Mouse (Mus musculus) liver, embryonic 16.5 days (tissue): ENCODE data around the gene Klf2. TPM values are rescaled to one million over a fixed set of nuclear protein-coding genes. Genes with fewer than 3 reads are reported as not detected.

Source experiments
- ATAC-seq: fragments of 200-750 bp; cut with Nextera tagmentation; 2 replicates; pipeline ENCODE4 v1.8.0; 2017; ENCODE audit warnings: low read depth, mild to moderate bottlenecking, moderate number of reproducible peaks, moderate library complexity
- H3K27ac ChIP-seq: fragments of 300-500 bp; sonication (generic); 2 replicates; pipeline ENCODE4 v1.5.1; 2014; ENCODE audit warnings: mild to moderate bottlenecking, low read length
- H3K27me3 ChIP-seq: fragments of 300-500 bp; sonication (generic); 2 replicates; pipeline ENCODE4 v1.6.1; 2014; ENCODE audit warnings: low read depth, low read length, mixed read lengths; ENCODE audit not compliant: control insufficient read depth, insufficient read depth
- H3K36me3 ChIP-seq: fragments of 300-500 bp; sonication (generic); 2 replicates; pipeline ENCODE4 v1.6.1; 2014; ENCODE audit warnings: mild to moderate bottlenecking; ENCODE audit not compliant: control insufficient read depth, insufficient read depth
- H3K4me1 ChIP-seq: fragments of 300-500 bp; sonication (generic); 2 replicates; pipeline ENCODE4 v1.6.1; 2014; ENCODE audit warnings: low read depth, low read length, mixed read lengths; ENCODE audit not compliant: control insufficient read depth
- H3K4me2 ChIP-seq: fragments of 300-500 bp; sonication (generic); 2 replicates; pipeline ENCODE4 v1.6.1; 2014; ENCODE audit warnings: low read depth, low read length, mixed read lengths
- H3K4me3 ChIP-seq: fragments of 300-500 bp; sonication (generic); 2 replicates; pipeline ENCODE4 v1.5.1; 2014; ENCODE audit warnings: low read depth, mild to moderate bottlenecking, low read length
- H3K9ac ChIP-seq: fragments of 300-500 bp; sonication (generic); 2 replicates; pipeline ENCODE4 v1.6.1; 2014; ENCODE audit warnings: low read depth, low read length
- H3K9me3 ChIP-seq: fragments of 300-500 bp; sonication (generic); replicated peaks from 2 replicates; pipeline ENCODE4 v1.6.1; 2016; ENCODE audit warnings: low read length; ENCODE audit not compliant: control insufficient read depth
- WGBS: fragments of 180-500 bp; shearing (Covaris S2); extraction: QIAGEN DNeasy Blood & Tissue Kit; methylation state at CpG from one replicate; pipeline ENCODE4 v1.1.7; 2014; ENCODE audit not compliant: insufficient replicate concordance; 5-methylcytosine and 5-hydroxymethylcytosine counted together
- polyA plus RNA-seq: library from polyadenylated mRNA; unstranded; fragments of >200 nt; fragmentation: Nextera tagmentation; extraction: Ambion mirVana; gene quantifications from 2 replicates; pipeline ENCODE4 v1.2.1, GENCODE M21; 2015

The Klf2 gene
- polyA plus RNA-seq, 1 experiment from 2014 or later: 2.0 TPM

- ATAC-seq: no peak
- peaks cover 6% of the 10 kb centered on the region; the same call in 1 of the 2 replicates for H3K4me1 ChIP-seq
- H3K9me3 ChIP-seq: no peaks in the 10 kb centered on the region
- H3K27me3 ChIP-seq: peaks cover 35% of the 10 kb centered on the region
- no peaks in the 10 kb centered on the region for H3K36me3 ChIP-seq
- H3K4me3 ChIP-seq: no peak overlapping the region
- H3K4me2 ChIP-seq: no peak overlapping the region
- 0 out of 2 replicates have a peak overlapping the region, but pooled peaks have one; percentile 5 for H3K27ac ChIP-seq
- WGBS: 40% methylated on average over 6 of the region's 6 CpGs
- no peak overlapping the region for H3K9ac ChIP-seq
Observed at GRCm38 (mm10) chr8:72323131-72323725, 4.4 kb downstream of the Klf2 start.

GRCm38 (mm10) chr8:72324036-72324706, 5.3 kb downstream of the Klf2 start:
- Histone ChIP-seq H3K27ac (no peak overlapping the region), H3K27me3 (peaks cover 28% of the 10 kb centered on the region), H3K4me1 (peaks cover 3% of the 10 kb centered on the region; the same call in 1 of the 2 replicates), H3K9ac (no peak overlapping the region), H3K4me3 (no peak overlapping the region), H3K36me3 (no peaks in the 10 kb centered on the region), H3K4me2 (no peak overlapping the region), H3K9me3 (no peaks in the 10 kb centered on the region)
- 66% methylated on average over 10 of the region's 10 CpGs for WGBS
- no peak for ATAC-seq

- no peak for ATAC-seq
- no peaks in the 10 kb centered on the region for H3K36me3 ChIP-seq
- H3K27ac ChIP-seq: no peak overlapping the region
- no peak overlapping the region for H3K4me3 ChIP-seq
- peaks cover 3% of the 10 kb centered on the region; the same call in 1 of the 2 replicates for H3K4me1 ChIP-seq
- H3K27me3 ChIP-seq: peaks cover 22% of the 10 kb centered on the region
- H3K4me2 ChIP-seq: no peak overlapping the region
- H3K9ac ChIP-seq: no peak overlapping the region
- H3K9me3 ChIP-seq: no peaks in the 10 kb centered on the region
- 52% methylated on average over 2 of the region's 2 CpGs for WGBS
Observed at GRCm38 (mm10) chr8:72324708-72325107, 5.9 kb downstream of the Klf2 start.

- no peaks in the 10 kb centered on the region for H3K27me3 ChIP-seq
- H3K36me3 ChIP-seq: no peaks in the 10 kb centered on the region
- H3K4me1 ChIP-seq: no peaks in the 10 kb centered on the region
- H3K4me2 ChIP-seq: no peak overlapping the region
- H3K27ac ChIP-seq: no peak overlapping the region
- 60% methylated on average over 3 of the region's 3 CpGs for WGBS
- no peak overlapping the region for H3K4me3 ChIP-seq
- no peak overlapping the region for H3K9ac ChIP-seq
- no peak for ATAC-seq
- H3K9me3 ChIP-seq: no peaks in the 10 kb centered on the region
Observed at GRCm38 (mm10) chr8:72329116-72329515, 10.3 kb downstream of the Klf2 start.

- no peak overlapping the region for H3K4me3 ChIP-seq
- H3K27ac ChIP-seq: no peak overlapping the region
- no peaks in the 10 kb centered on the region for H3K36me3 ChIP-seq
- H3K27me3 ChIP-seq: no peaks in the 10 kb centered on the region
- no peak overlapping the region for H3K9ac ChIP-seq
- H3K4me2 ChIP-seq: no peak overlapping the region
- H3K9me3 ChIP-seq: no peaks in the 10 kb centered on the region
- no peak for ATAC-seq
- WGBS: 64% methylated on average over 6 of the region's 6 CpGs
- no peaks in the 10 kb centered on the region for H3K4me1 ChIP-seq
Observed at GRCm38 (mm10) chr8:72330806-72331516, 12.1 kb downstream of the Klf2 start.

- H3K9ac ChIP-seq: no peak overlapping the region
- H3K4me2 ChIP-seq: no peak overlapping the region
- H3K27me3 ChIP-seq: no peaks in the 10 kb centered on the region
- no peaks in the 10 kb centered on the region for H3K36me3 ChIP-seq
- no peak overlapping the region for H3K27ac ChIP-seq
- no peaks in the 10 kb centered on the region for H3K9me3 ChIP-seq
- no peak for ATAC-seq
- H3K4me3 ChIP-seq: no peak overlapping the region
- 65% methylated on average over 4 of the region's 4 CpGs for WGBS
- no peaks in the 10 kb centered on the region for H3K4me1 ChIP-seq
Observed at GRCm38 (mm10) chr8:72331631-72332030, 12.8 kb downstream of the Klf2 start.

GRCm38 (mm10) chr8:72333429-72334143, 14.8 kb downstream of the Klf2 start:
- ATAC-seq: no peak
- Histone ChIP-seq H3K27me3 (no peaks in the 10 kb centered on the region), H3K4me2 (no peak overlapping the region), H3K9me3 (no peaks in the 10 kb centered on the region), H3K4me1 (no peaks in the 10 kb centered on the region), H3K27ac (no peak overlapping the region), H3K9ac (no peak overlapping the region), H3K4me3 (no peak overlapping the region), H3K36me3 (no peaks in the 10 kb centered on the region)
- 41% methylated on average over 3 of the region's 3 CpGs for WGBS

- Histone ChIP-seq H3K4me3 (no peak overlapping the region), H3K4me1 (no peaks in the 10 kb centered on the region), H3K27me3 (no peaks in the 10 kb centered on the region), H3K9ac (no peak overlapping the region), H3K9me3 (no peaks in the 10 kb centered on the region), H3K4me2 (no peak overlapping the region), H3K36me3 (no peaks in the 10 kb centered on the region), H3K27ac (no peak overlapping the region)
- ATAC-seq: no peak
- 64% methylated on average over 4 of the region's 4 CpGs for WGBS
Observed at GRCm38 (mm10) chr8:72334144-72334641, 15.4 kb downstream of the Klf2 start.
